Mouse (Mus musculus): ENCODE results near the gene Fyb. TPM values are rescaled to one million over a fixed set of nuclear protein-coding genes. Genes with fewer than 3 reads are reported as not detected.

Fyb gene
- polyA plus RNA-seq, 1 experiment from 2014 or later = 11.0 TPM

DNA sequence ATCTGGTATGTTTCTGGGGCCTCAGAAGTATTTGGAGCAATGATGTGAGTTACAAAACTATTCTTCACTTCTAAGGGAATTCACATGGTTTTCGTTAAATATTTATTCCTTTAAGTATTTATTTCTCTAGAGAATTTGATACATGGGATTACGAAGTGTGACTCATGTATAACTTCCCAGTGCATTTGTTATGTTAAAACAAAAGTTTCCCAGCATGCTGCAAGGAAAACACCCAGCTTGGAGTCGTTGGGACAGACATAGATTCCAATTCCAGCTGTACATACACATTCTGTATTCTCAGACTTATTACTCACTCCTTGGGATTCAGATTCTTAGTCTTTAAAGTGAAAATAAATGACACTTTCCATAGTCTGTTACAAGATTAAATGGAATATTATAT, 112.8 kb downstream of the Fyb start:
- H3K27ac ChIP-seq (replicated peaks; ENCODE audit: low read depth, low read length) = no peak overlapping the region
- no peak overlapping the region for H3K4me3 ChIP-seq (ENCODE audit: low read depth, low read length)
- H3K27me3 ChIP-seq (replicated peaks; ENCODE audit: control insufficient read depth, insufficient read depth, low read length) = no peaks in the 10 kb centered on the region
- no peak overlapping the region for H3K9ac ChIP-seq (ENCODE audit: low read depth, low read length)
- H3K4me1 ChIP-seq (ENCODE audit: control insufficient read depth, insufficient read depth, low read length) = no peaks in the 10 kb centered on the region
- 34% methylated on average over 3 of the region's 3 CpGs for WGBS
- no peak overlapping the region for H3K4me2 ChIP-seq (ENCODE audit: low read depth, low read length)
- no peaks in the 10 kb centered on the region for H3K9me3 ChIP-seq (ENCODE audit: control insufficient read depth, low read length)
- ATAC-seq (ENCODE audit: low read depth) = no peak
- no peaks in the 10 kb centered on the region for H3K36me3 ChIP-seq (ENCODE audit: control insufficient read depth, insufficient read depth, low read length)
- no peak for DNase-seq (ENCODE audit: low spot score)

DNA sequence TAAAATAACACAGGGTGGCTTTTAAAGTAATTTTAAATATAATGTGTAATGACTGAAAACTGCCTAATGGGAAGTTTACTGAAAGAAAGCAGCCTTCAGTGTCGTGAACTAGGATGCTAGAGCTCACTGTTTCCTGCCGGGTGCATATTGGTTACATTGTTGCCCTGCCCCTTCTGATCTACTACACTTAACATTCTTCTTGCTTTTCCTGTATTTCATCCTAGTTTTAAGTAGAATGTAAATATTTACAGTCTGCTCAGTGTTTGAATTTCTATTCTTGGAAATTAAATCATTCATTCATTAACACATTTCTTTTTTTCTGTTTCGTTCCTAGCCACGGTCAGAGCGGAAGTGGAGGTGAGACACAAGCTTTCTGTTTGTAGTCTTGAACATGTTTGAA, 119.6 kb downstream of the Fyb start:
- DNase-seq (ENCODE audit: low spot score) = no peak
- H3K9ac ChIP-seq (ENCODE audit: low read depth, low read length) = no peak overlapping the region
- ATAC-seq (ENCODE audit: low read depth) = no peak
- no peak overlapping the region for H3K4me2 ChIP-seq (ENCODE audit: low read depth, low read length)
- no peaks in the 10 kb centered on the region for H3K27me3 ChIP-seq (replicated peaks; ENCODE audit: control insufficient read depth, insufficient read depth, low read length)
- 54% methylated on average over 5 of the region's 5 CpGs for WGBS
- H3K36me3 ChIP-seq (ENCODE audit: control insufficient read depth, insufficient read depth, low read length) = no peaks in the 10 kb centered on the region
- no peak overlapping the region for H3K4me3 ChIP-seq (ENCODE audit: low read depth, low read length)
- H3K9me3 ChIP-seq (ENCODE audit: control insufficient read depth, low read length) = no peaks in the 10 kb centered on the region
- H3K4me1 ChIP-seq (ENCODE audit: control insufficient read depth, insufficient read depth, low read length) = no peaks in the 10 kb centered on the region
- H3K27ac ChIP-seq (replicated peaks; ENCODE audit: low read depth, low read length) = no peak overlapping the region

DNA sequence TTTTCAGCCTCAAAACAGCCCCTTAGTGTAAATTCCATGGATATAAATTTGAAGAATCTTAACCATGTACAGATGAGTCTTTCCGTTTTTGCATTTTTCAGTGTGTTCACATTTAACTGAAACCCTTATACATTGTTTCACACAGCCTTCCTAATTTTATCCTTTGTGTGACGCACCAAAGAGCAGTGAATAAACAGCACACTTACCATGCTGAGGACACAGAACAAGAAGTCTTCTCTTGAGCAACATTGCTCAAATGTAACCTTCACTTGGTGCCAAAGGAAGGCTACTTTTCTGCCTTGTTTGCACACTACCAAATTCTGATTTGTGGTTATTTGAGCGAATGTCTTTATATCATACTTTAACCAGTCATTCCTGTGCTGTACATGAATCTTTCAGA, 122.8 kb downstream of the Fyb start:
- Histone ChIP-seq H3K4me1 (ENCODE audit: control insufficient read depth, insufficient read depth, low read length) (no peaks in the 10 kb centered on the region), H3K9ac (ENCODE audit: low read depth, low read length) (no peak overlapping the region), H3K27me3 (replicated peaks; ENCODE audit: control insufficient read depth, insufficient read depth, low read length) (no peaks in the 10 kb centered on the region), H3K4me2 (ENCODE audit: low read depth, low read length) (no peak overlapping the region), H3K27ac (replicated peaks; ENCODE audit: low read depth, low read length) (no peak overlapping the region), H3K9me3 (ENCODE audit: control insufficient read depth, low read length) (no peaks in the 10 kb centered on the region), H3K36me3 (ENCODE audit: control insufficient read depth, insufficient read depth, low read length) (no peaks in the 10 kb centered on the region), H3K4me3 (ENCODE audit: low read depth, low read length) (no peak overlapping the region)
- ATAC-seq (ENCODE audit: low read depth) (no peak), DNase-seq (ENCODE audit: low spot score) (no peak)
- WGBS = 77% methylated on average over 3 of the region's 3 CpGs

DNA sequence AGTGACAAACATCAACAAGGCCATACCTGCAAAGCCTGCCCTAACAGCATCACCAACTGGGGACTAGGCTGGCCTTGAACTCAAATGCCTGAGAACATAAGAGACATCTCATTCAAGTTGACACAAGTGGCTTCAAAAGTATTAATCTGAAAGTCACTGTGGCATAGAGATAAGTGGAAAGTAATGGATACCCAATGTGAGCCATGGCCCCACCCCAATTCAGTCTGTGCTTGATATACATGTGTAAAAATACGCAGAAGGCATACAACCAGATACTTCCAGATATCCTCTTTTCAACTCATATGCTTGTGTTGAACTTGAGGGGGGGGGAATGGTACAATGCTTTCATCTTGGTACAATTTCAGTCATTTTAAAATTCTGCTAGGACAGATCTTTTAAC, 124.4 kb downstream of the Fyb start:
- Histone ChIP-seq H3K27me3 (replicated peaks; ENCODE audit: control insufficient read depth, insufficient read depth, low read length) (no peaks in the 10 kb centered on the region), H3K9me3 (ENCODE audit: control insufficient read depth, low read length) (no peaks in the 10 kb centered on the region), H3K27ac (replicated peaks; ENCODE audit: low read depth, low read length) (no peak overlapping the region), H3K9ac (ENCODE audit: low read depth, low read length) (no peak overlapping the region), H3K36me3 (ENCODE audit: control insufficient read depth, insufficient read depth, low read length) (no peaks in the 10 kb centered on the region), H3K4me1 (ENCODE audit: control insufficient read depth, insufficient read depth, low read length) (no peaks in the 10 kb centered on the region), H3K4me2 (ENCODE audit: low read depth, low read length) (no peak overlapping the region), H3K4me3 (ENCODE audit: low read depth, low read length) (no peak overlapping the region)
- no peak for ATAC-seq (ENCODE audit: low read depth)
- no peak for DNase-seq (ENCODE audit: low spot score)
- 87% methylated on average over 1 of the region's 1 CpGs for WGBS

DNA sequence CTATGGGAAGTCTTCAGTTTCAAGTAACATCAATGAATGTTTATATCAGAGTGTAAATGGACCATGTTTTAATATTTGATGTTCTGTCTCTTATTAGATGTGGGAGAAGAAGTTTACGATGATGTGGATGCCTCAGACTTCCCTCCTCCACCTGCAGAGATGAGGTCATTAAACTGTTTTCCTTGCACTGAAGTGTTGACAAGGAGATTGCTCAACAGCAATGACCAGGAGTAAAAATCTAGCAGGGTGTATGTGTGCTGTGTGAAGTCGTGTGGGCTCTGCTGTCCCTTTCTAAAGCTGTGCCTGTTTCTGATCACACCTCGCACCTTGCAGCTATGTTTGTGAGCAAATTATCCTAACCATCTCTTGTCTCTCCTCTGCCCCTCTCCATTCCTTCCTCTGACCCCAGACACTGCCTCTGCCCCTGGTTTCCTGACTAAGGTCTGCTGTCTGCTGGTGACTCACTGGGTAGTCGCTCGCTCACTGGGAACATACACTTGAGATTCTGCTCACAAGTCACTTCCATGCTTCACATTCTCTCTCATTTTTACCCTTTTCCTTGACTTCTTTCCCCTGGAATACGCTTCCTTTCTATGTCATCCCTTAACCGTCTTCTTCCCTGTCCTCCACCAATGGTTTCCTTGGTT, 126.2 kb downstream of the Fyb start:
- no peak overlapping the region for H3K27ac ChIP-seq (replicated peaks; ENCODE audit: low read depth, low read length)
- no peak for DNase-seq (ENCODE audit: low spot score)
- no peaks in the 10 kb centered on the region for H3K27me3 ChIP-seq (replicated peaks; ENCODE audit: control insufficient read depth, insufficient read depth, low read length)
- no peaks in the 10 kb centered on the region for H3K36me3 ChIP-seq (ENCODE audit: control insufficient read depth, insufficient read depth, low read length)
- WGBS = 74% methylated on average over 7 of the region's 7 CpGs
- H3K4me2 ChIP-seq (ENCODE audit: low read depth, low read length) = no peak overlapping the region
- H3K9me3 ChIP-seq (ENCODE audit: control insufficient read depth, low read length) = no peaks in the 10 kb centered on the region
- no peaks in the 10 kb centered on the region for H3K4me1 ChIP-seq (ENCODE audit: control insufficient read depth, insufficient read depth, low read length)
- H3K9ac ChIP-seq (ENCODE audit: low read depth, low read length) = no peak overlapping the region
- H3K4me3 ChIP-seq (ENCODE audit: low read depth, low read length) = no peak overlapping the region
- no peak for ATAC-seq (ENCODE audit: low read depth)

DNA sequence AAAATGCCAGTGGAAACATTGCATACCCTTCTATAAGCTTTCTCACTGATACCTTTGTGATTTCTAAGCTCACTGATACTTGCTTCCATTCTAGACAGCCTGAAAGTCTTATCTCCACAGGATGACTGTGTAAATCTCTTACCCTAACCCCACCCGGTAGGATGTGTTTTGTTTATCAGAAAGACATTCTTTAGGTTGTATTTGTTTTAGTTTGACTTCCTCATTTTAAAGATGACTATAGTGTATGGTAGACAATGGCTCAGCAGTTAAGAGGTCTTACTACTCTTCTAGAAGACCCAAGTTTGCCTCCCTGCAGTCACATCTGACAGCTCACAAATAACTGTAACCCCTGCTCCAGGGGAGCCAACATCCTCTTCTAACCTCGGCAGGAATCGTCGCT, 130.4 kb downstream of the Fyb start:
- H3K9ac ChIP-seq (ENCODE audit: low read depth, low read length) = no peak overlapping the region
- no peaks in the 10 kb centered on the region for H3K36me3 ChIP-seq (ENCODE audit: control insufficient read depth, insufficient read depth, low read length)
- H3K9me3 ChIP-seq (ENCODE audit: control insufficient read depth, low read length) = no peaks in the 10 kb centered on the region
- ATAC-seq (ENCODE audit: low read depth) (no peak), DNase-seq (ENCODE audit: low spot score) (no peak)
- no peak overlapping the region for H3K27ac ChIP-seq (replicated peaks; ENCODE audit: low read depth, low read length)
- 77% methylated on average over 4 of the region's 4 CpGs for WGBS
- no peaks in the 10 kb centered on the region for H3K27me3 ChIP-seq (replicated peaks; ENCODE audit: control insufficient read depth, insufficient read depth, low read length)
- H3K4me2 ChIP-seq (ENCODE audit: low read depth, low read length) = no peak overlapping the region
- H3K4me1 ChIP-seq (ENCODE audit: control insufficient read depth, insufficient read depth, low read length) = no peaks in the 10 kb centered on the region
- no peak overlapping the region for H3K4me3 ChIP-seq (ENCODE audit: low read depth, low read length)

DNA sequence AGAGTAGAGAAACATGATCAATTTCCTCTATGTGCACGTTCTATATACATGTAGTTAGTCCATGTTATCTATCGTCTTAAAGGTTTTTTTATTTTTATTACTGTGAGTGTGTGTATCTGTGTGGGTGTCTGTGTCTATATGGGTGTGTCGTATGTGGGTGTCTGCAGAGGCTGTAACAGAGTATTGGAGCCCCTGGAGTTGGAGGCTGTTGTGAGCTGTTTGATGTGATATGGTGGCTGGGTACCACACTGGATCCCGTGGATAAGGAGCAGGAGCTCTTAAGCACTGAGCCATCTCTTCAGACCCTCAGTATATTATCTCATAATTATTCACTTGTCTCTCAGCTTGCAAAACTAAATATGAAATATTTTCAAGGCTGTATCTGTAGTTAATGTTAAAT, 135.4 kb downstream of the Fyb start:
- Histone ChIP-seq H3K27me3 (replicated peaks; ENCODE audit: control insufficient read depth, insufficient read depth, low read length) (no peaks in the 10 kb centered on the region), H3K4me3 (ENCODE audit: low read depth, low read length) (no peak overlapping the region), H3K9ac (ENCODE audit: low read depth, low read length) (no peak overlapping the region), H3K9me3 (ENCODE audit: control insufficient read depth, low read length) (no peaks in the 10 kb centered on the region), H3K36me3 (ENCODE audit: control insufficient read depth, insufficient read depth, low read length) (no peaks in the 10 kb centered on the region), H3K4me2 (ENCODE audit: low read depth, low read length) (no peak overlapping the region), H3K4me1 (ENCODE audit: control insufficient read depth, insufficient read depth, low read length) (no peaks in the 10 kb centered on the region; the same call in 1 of the 2 replicates), H3K27ac (replicated peaks; ENCODE audit: low read depth, low read length) (no peak overlapping the region)
- no peak for ATAC-seq (ENCODE audit: low read depth)
- DNase-seq (ENCODE audit: low spot score) = no peak
- 89% methylated on average over 4 of the region's 4 CpGs for WGBS

DNA sequence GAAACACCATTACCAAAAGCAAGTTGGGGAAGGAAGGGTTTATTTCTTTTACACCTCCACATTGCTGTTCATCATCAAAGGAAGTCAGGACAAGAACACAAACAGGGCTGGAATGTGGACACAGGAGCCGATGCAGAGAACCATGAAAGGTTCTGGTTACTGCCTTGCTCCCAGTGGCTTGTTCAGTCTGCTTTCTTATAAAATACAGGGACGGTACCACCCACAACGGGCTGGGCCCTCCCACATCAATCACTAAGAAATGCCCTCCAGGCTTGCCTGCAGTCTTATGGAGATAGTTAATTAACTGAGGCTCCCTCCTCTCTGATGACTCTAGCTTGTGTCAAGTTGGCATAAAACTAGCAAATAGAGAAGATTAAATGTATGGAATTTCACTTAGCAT, 139.3 kb downstream of the Fyb start:
- H3K27ac ChIP-seq (replicated peaks; ENCODE audit: low read depth, low read length) = no peak overlapping the region
- WGBS = 31% methylated on average over 3 of the region's 3 CpGs
- DNase-seq (ENCODE audit: low spot score) = no peak
- H3K4me2 ChIP-seq (ENCODE audit: low read depth, low read length) = no peak overlapping the region
- ATAC-seq (ENCODE audit: low read depth) = no peak
- H3K36me3 ChIP-seq (ENCODE audit: control insufficient read depth, insufficient read depth, low read length) = no peaks in the 10 kb centered on the region
- no peak overlapping the region for H3K4me3 ChIP-seq (ENCODE audit: low read depth, low read length)
- H3K9ac ChIP-seq (ENCODE audit: low read depth, low read length) = no peak overlapping the region
- no peaks in the 10 kb centered on the region for H3K27me3 ChIP-seq (replicated peaks; ENCODE audit: control insufficient read depth, insufficient read depth, low read length)
- no peaks in the 10 kb centered on the region for H3K9me3 ChIP-seq (ENCODE audit: control insufficient read depth, low read length)
- no peaks in the 10 kb centered on the region; the same call in 1 of the 2 replicates for H3K4me1 ChIP-seq (ENCODE audit: control insufficient read depth, insufficient read depth, low read length)

DNA sequence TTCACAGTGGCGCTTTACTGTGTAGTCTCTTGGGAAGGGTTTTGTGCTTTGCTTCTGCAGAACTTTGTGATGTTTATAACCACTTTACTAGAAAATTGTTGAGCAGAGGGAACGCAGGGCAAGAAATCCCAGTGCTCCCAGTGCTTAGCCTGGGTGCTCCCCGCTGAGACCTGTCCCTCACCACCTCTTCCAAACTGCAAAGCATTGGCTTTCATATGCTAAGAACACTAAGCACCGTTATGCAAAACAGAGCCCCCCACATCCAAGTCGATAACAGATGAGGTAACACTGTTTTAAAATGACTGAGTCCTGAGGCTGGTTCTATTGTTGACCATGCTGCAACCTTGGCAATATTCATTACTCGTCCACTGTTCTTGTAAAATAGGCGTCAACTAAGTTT, 141.3 kb downstream of the Fyb start:
- Histone ChIP-seq H3K9ac (ENCODE audit: low read depth, low read length) (no peak overlapping the region), H3K27ac (replicated peaks; ENCODE audit: low read depth, low read length) (no peak overlapping the region), H3K4me2 (ENCODE audit: low read depth, low read length) (no peak overlapping the region), H3K36me3 (ENCODE audit: control insufficient read depth, insufficient read depth, low read length) (no peaks in the 10 kb centered on the region), H3K9me3 (ENCODE audit: control insufficient read depth, low read length) (no peaks in the 10 kb centered on the region), H3K4me1 (ENCODE audit: control insufficient read depth, insufficient read depth, low read length) (peaks cover 4% of the 10 kb centered on the region), H3K27me3 (replicated peaks; ENCODE audit: control insufficient read depth, insufficient read depth, low read length) (no peaks in the 10 kb centered on the region), H3K4me3 (ENCODE audit: low read depth, low read length) (no peak overlapping the region)
- 63% methylated on average over 7 of the region's 7 CpGs for WGBS
- DNase-seq (ENCODE audit: low spot score) = no peak
- ATAC-seq (ENCODE audit: low read depth) = no peak

Data from embryonic facial prominence, embryonic 14.5 days (tissue).